Mouse (Mus musculus): ENCODE measurements around the gene Ndufs5. TPM values are rescaled to one million over a fixed set of nuclear protein-coding genes. Genes with fewer than 3 reads are reported as not detected.

The Ndufs5 gene
- total and polyA plus RNA-seq, 3 experiments: 155 to 230 TPM; not detected in 1

GRCm38 (mm10) chr4:123667260-123667867 lies 50.6 kb downstream of the Ndufs5 start (continued):
- peak; percentile 97 for TF ChIP-seq RAD21 (IDR thresholded peaks at IDR 0.05; ENCODE audit: low read depth, low read length)
- TF ChIP-seq MEF2A (IDR thresholded peaks at IDR 0.05; ENCODE audit: extremely low read depth, insufficient replicate concordance, low read depth, low read length, poor library complexity, severe bottlenecking): no peak

GRCm38 (mm10) chr4:123666517-123666916 lies 51.5 kb downstream of the Ndufs5 start:
- peak; percentile 63 for DNase-seq (ENCODE audit: low read depth, low spot score)
- no peaks in the 10 kb centered on the region for H3K27me3 ChIP-seq (ENCODE audit: control insufficient read depth in 1 of 2, insufficient read depth in 2 of 2, low read length in 2 of 2)
- no peaks in the 10 kb centered on the region for H3K9me3 ChIP-seq (replicated peaks; ENCODE audit: insufficient read depth, low read length)
- H3K27ac ChIP-seq (ENCODE audit: control insufficient read depth, low read depth, low read length): peak overlapping the region; percentile 16; the same call in 1 of the 2 replicates
- peaks cover 3 to 17% of the 10 kb centered on the region in 2 experiments; a peak in 3 of 4 replicates for H3K4me1 ChIP-seq (ENCODE audit: control insufficient read depth in 1 of 2, insufficient read depth in 2 of 2, low read length in 2 of 2)
- H3K4me3 ChIP-seq (ENCODE audit: control insufficient read depth in 1 of 2, insufficient read depth in 1 of 2, low read depth in 2 of 2, low read length in 2 of 2): no peak overlapping the region
- no peak overlapping the region for H3K9ac ChIP-seq (ENCODE audit: control insufficient read depth, low read depth, low read length, poor library complexity, severe bottlenecking)
- TF ChIP-seq ZNF384 (IDR thresholded peaks at IDR 0.05; ENCODE audit: low read depth, low read length) (peak; percentile 83), EP300 (IDR thresholded peaks at IDR 0.05; ENCODE audit: low read depth in 1 of 2, low read length in 2 of 2) (0 out of 4 replicates have a peak, but pooled peaks of 1 of the 2 experiments have one; percentile 5), SIN3A (IDR thresholded peaks at IDR 0.05; ENCODE audit: low read length) (no peak)
- no peaks in the 10 kb centered on the region for H3K79me2 ChIP-seq (ENCODE audit: control insufficient read depth, insufficient read depth, low read length, poor library complexity)
- H3K36me3 ChIP-seq (ENCODE audit: control insufficient read depth in 1 of 2, insufficient read depth in 2 of 2, low read length in 2 of 2): peaks cover 0 to 17% of the 10 kb centered on the region in 2 experiments; a peak in 2 of 4 replicates

GRCm38 (mm10) chr4:123665681-123666278 lies 52.2 kb downstream of the Ndufs5 start:
- no peaks in the 10 kb centered on the region for H3K9me3 ChIP-seq (replicated peaks; ENCODE audit: insufficient read depth, low read length)
- peak overlapping the region; percentile 60 to 62; a peak in 2 of 4 replicates for H3K4me3 ChIP-seq (ENCODE audit: control insufficient read depth in 1 of 2, insufficient read depth in 1 of 2, low read depth in 2 of 2, low read length in 2 of 2)
- no peak overlapping the region for H3K27ac ChIP-seq (ENCODE audit: control insufficient read depth, low read depth, low read length)
- TF ChIP-seq HCFC1 (IDR thresholded peaks at IDR 0.05; ENCODE audit: low read depth, low read length): no peak
- TF ChIP-seq CHD2 (IDR thresholded peaks at IDR 0.05; ENCODE audit: low read length): no peak
- no peak for TF ChIP-seq ZMIZ1 (IDR thresholded peaks at IDR 0.05; ENCODE audit: low read depth, low read length)
- TF ChIP-seq ZNF384 (IDR thresholded peaks at IDR 0.05; ENCODE audit: low read depth, low read length): no peak
- no peak for TF ChIP-seq NELFE (IDR thresholded peaks at IDR 0.05; ENCODE audit: low read depth, low read length)
- no peak for TF ChIP-seq TBP (IDR thresholded peaks at IDR 0.05; ENCODE audit: low read depth, low read length)
- no peak for TF ChIP-seq NRF1 (IDR thresholded peaks at IDR 0.05; ENCODE audit: insufficient read depth, low read depth, low read length, poor library complexity, severe bottlenecking)
- no peak for TF ChIP-seq TCF12 (IDR thresholded peaks at IDR 0.05; ENCODE audit: low read depth, low read length)
- no peak for TF ChIP-seq TAL1 (IDR thresholded peaks at IDR 0.05; ENCODE audit: low read length)
- TF ChIP-seq GATA1 (IDR thresholded peaks at IDR 0.05; ENCODE audit: low read depth, low read length): no peak
- TF ChIP-seq SIN3A (IDR thresholded peaks at IDR 0.05; ENCODE audit: low read length): no peak
- no peak for TF ChIP-seq ELF1 (IDR thresholded peaks at IDR 0.05; ENCODE audit: low read depth, low read length)
- no peak for TF ChIP-seq ETS1 (IDR thresholded peaks at IDR 0.05; ENCODE audit: low read depth, low read length)
- TF ChIP-seq MEF2A (IDR thresholded peaks at IDR 0.05; ENCODE audit: extremely low read depth, insufficient replicate concordance, low read depth, low read length, poor library complexity, severe bottlenecking): no peak
- TF ChIP-seq MAFK (IDR thresholded peaks at IDR 0.05; ENCODE audit: borderline replicate concordance, low read depth, low read length): no peak
- no peak for TF ChIP-seq MAZ (IDR thresholded peaks at IDR 0.05; ENCODE audit: low read depth, low read length)
- no peak for TF ChIP-seq POLR2AphosphoS2 (IDR thresholded peaks at IDR 0.05; ENCODE audit: low read length)
- no peak for TF ChIP-seq MYC (IDR thresholded peaks at IDR 0.05; ENCODE audit: low read depth, low read length)
- TF ChIP-seq MYB (IDR thresholded peaks at IDR 0.05; ENCODE audit: low read depth, low read length): no peak
- TF ChIP-seq UBTF (IDR thresholded peaks at IDR 0.05; ENCODE audit: borderline replicate concordance, insufficient read depth, low read depth, low read length): no peak
- no peaks in the 10 kb centered on the region for H3K27me3 ChIP-seq (ENCODE audit: control insufficient read depth in 1 of 2, insufficient read depth in 2 of 2, low read length in 2 of 2)
- H3K36me3 ChIP-seq (ENCODE audit: control insufficient read depth in 1 of 2, insufficient read depth in 2 of 2, low read length in 2 of 2): peaks cover 0 to 17% of the 10 kb centered on the region in 2 experiments; a peak in 2 of 4 replicates
- no peak for DNase-seq (ENCODE audit: low read depth, low spot score)
- no peak overlapping the region; the same call in 1 of the 2 replicates for H3K9ac ChIP-seq (ENCODE audit: control insufficient read depth, low read depth, low read length, poor library complexity, severe bottlenecking)
- H3K4me1 ChIP-seq (ENCODE audit: control insufficient read depth in 1 of 2, insufficient read depth in 2 of 2, low read length in 2 of 2): peaks cover 3 to 17% of the 10 kb centered on the region in 2 experiments; a peak in 3 of 4 replicates
- no peaks in the 10 kb centered on the region for H3K79me2 ChIP-seq (ENCODE audit: control insufficient read depth, insufficient read depth, low read length, poor library complexity)

All from MEL (cell line).